Mouse (Mus musculus) limb, embryonic 13.5 days (tissue): ENCODE measurements around the gene Skint9. TPM values are rescaled to one million over a fixed set of nuclear protein-coding genes. Genes with fewer than 3 reads are reported as not detected.
"Not testable (repeated sequence)": the region's sequence is repeated elsewhere in the genome, so short reads cannot be mapped to it uniquely, and the experiment has no call there.

Source experiments
- ATAC-seq: fragments of 200-750 bp; cut with Nextera tagmentation; 2 replicates; pipeline ENCODE4 v1.8.0; 2017; ENCODE audit warnings: low read depth, moderate number of reproducible peaks, moderate TSS enrichment; ENCODE audit not compliant: low FRiP score
- H3K27ac ChIP-seq: fragments of 300-500 bp; sonication (generic); 2 replicates; pipeline ENCODE4 v1.5.1; 2015; ENCODE audit warnings: inconsistent platforms, mild to moderate bottlenecking, moderate library complexity
- H3K27me3 ChIP-seq: fragments of 300-500 bp; sonication (generic); 2 replicates; pipeline ENCODE4 v1.6.1; 2015; ENCODE audit warnings: mild to moderate bottlenecking, inconsistent platforms
- H3K36me3 ChIP-seq: fragments of 300-500 bp; sonication (generic); 2 replicates; pipeline ENCODE4 v1.6.1; 2015; ENCODE audit warnings: inconsistent platforms, mild to moderate bottlenecking, moderate library complexity
- H3K4me1 ChIP-seq: fragments of 300-500 bp; sonication (generic); 2 replicates; pipeline ENCODE4 v1.6.1; 2015; ENCODE audit warnings: inconsistent platforms
- H3K4me2 ChIP-seq: fragments of 300-500 bp; sonication (generic); replicated peaks from 2 replicates; pipeline ENCODE4 v1.6.1; 2015; ENCODE audit warnings: inconsistent platforms, mild to moderate bottlenecking, moderate library complexity
- H3K4me3 ChIP-seq: fragments of 300-500 bp; sonication (generic); 2 replicates; pipeline ENCODE4 v1.5.1; 2015; ENCODE audit warnings: moderate library complexity, mild to moderate bottlenecking, inconsistent platforms
- H3K9ac ChIP-seq: fragments of 300-500 bp; sonication (generic); 2 replicates; pipeline ENCODE4 v1.6.1; 2015; ENCODE audit warnings: mild to moderate bottlenecking, inconsistent platforms
- H3K9me3 ChIP-seq: fragments of 300-500 bp; sonication (generic); 2 replicates; pipeline ENCODE4 v1.6.1; 2016; ENCODE audit warnings: inconsistent platforms
- WGBS: fragments of 180-500 bp; shearing (Covaris S2); methylation state at CpG from one replicate; pipeline ENCODE4 v1.1.7; 2015; 5-methylcytosine and 5-hydroxymethylcytosine counted together
- polyA plus RNA-seq: library from polyadenylated mRNA; unstranded; fragments of >200 nt; fragmentation: Nextera tagmentation; extraction: Ambion mirVana; gene quantifications from 2 replicates; pipeline ENCODE4 v1.2.1, GENCODE M21; 2015

Gene Skint9
- not detected in 2 replicates for polyA plus RNA-seq

DNA sequence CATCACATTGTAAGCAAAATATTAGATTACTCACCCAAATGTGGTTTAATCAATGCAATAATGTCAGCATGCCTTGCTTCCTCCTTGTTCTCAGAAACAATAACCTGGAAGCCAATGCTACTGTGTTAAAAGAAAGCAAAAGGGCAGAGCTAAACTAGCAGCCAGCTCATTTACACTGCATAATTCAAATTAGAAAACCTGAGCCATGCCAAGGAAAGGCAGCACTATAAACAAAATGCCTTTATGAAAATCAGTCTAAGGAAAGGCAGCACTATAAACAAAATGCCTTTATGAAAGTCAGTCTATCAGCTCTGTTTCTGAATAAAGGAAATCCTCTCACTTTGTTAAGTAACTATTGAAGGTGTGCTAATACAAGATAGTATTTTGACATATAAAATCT, at the start of gene Skint9:
TSS of gene Skint9 (minus strand) at position 101 of the 400 bp plus-strand sequence.
- no peak for ATAC-seq
- H3K9me3 ChIP-seq = peaks cover 24% of the 10 kb centered on the region
- no peaks in the 10 kb centered on the region for H3K27me3 ChIP-seq
- no peak within 1 kb of the TSS for H3K4me2 ChIP-seq
- H3K9ac ChIP-seq = no peak within 1 kb of the TSS
- no peaks in the 10 kb centered on the region for H3K36me3 ChIP-seq
- H3K4me1 ChIP-seq = no peaks in the 10 kb centered on the region
- H3K27ac ChIP-seq = no peak within 1 kb of the TSS
- no peak within 1 kb of the TSS for H3K4me3 ChIP-seq

GRCm38 (mm10) chr4:112432685-112433084, 1.1 kb downstream of the Skint9 start:
- no peak overlapping the region for H3K4me2 ChIP-seq
- no peak overlapping the region for H3K9ac ChIP-seq
- ATAC-seq = no peak
- no peak overlapping the region for H3K4me3 ChIP-seq
- H3K36me3 ChIP-seq = no peaks in the 10 kb centered on the region
- WGBS = 67% methylated on average over 1 of the region's 1 CpGs
- no peaks in the 10 kb centered on the region for H3K4me1 ChIP-seq
- no peaks in the 10 kb centered on the region for H3K27me3 ChIP-seq
- no peak overlapping the region for H3K27ac ChIP-seq
- H3K9me3 ChIP-seq = peaks cover 26% of the 10 kb centered on the region

DNA sequence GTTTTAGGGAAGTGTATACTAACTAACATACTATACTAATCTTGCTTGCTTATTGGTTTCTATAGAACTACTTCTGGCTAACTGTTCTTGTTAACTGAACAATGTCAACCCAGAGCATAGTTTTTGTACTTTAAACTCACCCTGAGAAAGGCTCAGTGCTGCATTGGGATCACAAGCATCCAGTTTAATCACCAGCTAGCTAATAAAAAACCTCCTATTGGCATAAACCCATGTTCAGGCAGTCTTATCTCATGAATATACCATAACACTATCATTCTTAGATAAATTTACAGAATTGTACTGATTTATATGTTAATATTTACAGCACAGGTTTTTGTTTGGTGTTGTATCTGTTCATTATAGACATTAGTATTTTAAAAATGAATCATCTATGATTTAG, 1.6 kb downstream of the Skint9 start:
- H3K4me1 ChIP-seq = no peaks in the 10 kb centered on the region
- no peaks in the 10 kb centered on the region for H3K36me3 ChIP-seq
- H3K27ac ChIP-seq = no peak overlapping the region
- ATAC-seq = no peak
- H3K9ac ChIP-seq = no peak overlapping the region
- H3K27me3 ChIP-seq = no peaks in the 10 kb centered on the region
- H3K4me3 ChIP-seq = no peak overlapping the region
- H3K9me3 ChIP-seq = peaks cover 23% of the 10 kb centered on the region
- no peak overlapping the region for H3K4me2 ChIP-seq

- not testable (repeated sequence) for H3K27ac ChIP-seq, H3K4me3 ChIP-seq, H3K36me3 ChIP-seq, H3K27me3 ChIP-seq, H3K9me3 ChIP-seq, H3K4me2 ChIP-seq, ATAC-seq, H3K4me1 ChIP-seq, H3K9ac ChIP-seq
- WGBS = 89% methylated on average over 17 of the region's 17 CpGs
Observed at GRCm38 (mm10) chr4:112349111-112349510, 84.7 kb downstream of the Skint9 start.

Other genes with a start within 250 kb of the Skint9 start
- 0.04 TPM in 1 of 2 replicates, not detected in the other for gene Skint3, start 201.7 kb downstream of the Skint9 start, polyA plus RNA-seq
- not detected in 2 replicates for gene Skint2, start 123.2 kb upstream of the Skint9 start, polyA plus RNA-seq